Mouse (Mus musculus): Measurements from ENCODE around the gene Cabp1. TPM values are rescaled to one million over a fixed set of nuclear protein-coding genes. Genes with fewer than 3 reads are reported as not detected.

Gene Cabp1
- total RNA-seq (2021) = 1 to 10 TPM; 1.3 to 1.4 TPM
- long read RNA-seq, experiment 1, partial matches to known transcripts = 1 of 1 reads
- long read RNA-seq, experiment 1, other reads (novel, unspliced or antisense) = 0 of 1 reads
- long read RNA-seq, experiment 2 = 0 reads

GRCm38 (mm10) chr5:115193669-115194625 lies at the start of gene Cabp1:
Gene Cabp1 (minus strand): TSS chr5:115194381.
- DNase-seq = no peak
- intact Hi-C loops (cut with DNase I) = no loop called here

DNA sequence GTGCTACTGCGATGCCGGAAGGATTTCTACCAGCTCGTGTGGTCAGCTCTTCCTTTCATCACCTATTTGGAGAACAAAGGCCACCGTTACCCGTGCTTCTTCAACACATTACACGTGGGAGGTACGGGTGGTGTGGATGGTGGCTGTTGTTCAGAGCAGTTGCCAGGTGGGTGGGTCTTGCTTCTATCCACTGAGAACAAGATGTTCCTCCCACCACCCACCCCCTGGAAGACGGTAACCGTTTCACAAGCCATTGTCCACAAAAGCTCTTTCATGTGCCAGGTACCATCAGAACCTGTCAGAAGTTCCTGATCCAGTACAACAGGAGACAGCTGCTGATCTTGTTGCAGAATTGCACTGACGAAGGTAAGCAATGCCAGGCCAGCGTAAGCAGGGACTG lies 46.0 kb upstream of the Cabp1 start:
- intact Hi-C loops (cut with DNase I) = no loop called here
- DNase-seq = no peak

GRCm38 (mm10) chr5:115238729-115239195 lies 44.6 kb upstream of the Cabp1 start:
- DNase-seq = no peak
- intact Hi-C loops (cut with DNase I) = loop anchor here (5.0 to 10.0 kb wide), 3 partner anchors 34 to 264 kb away; partner anchors contain the start of genes Hnf1a and Rnf10

- intact Hi-C loops (cut with DNase I) = loop anchor here (5.0 to 10.0 kb wide), 3 partner anchors 34 to 263 kb away; partner anchors contain the start of genes Hnf1a and Rnf10
- DNase-seq = peak; percentile 87 to 90
Measured at GRCm38 (mm10) chr5:115237803-115238728, 43.9 kb upstream of the Cabp1 start.

GRCm38 (mm10) chr5:115235786-115236263 lies 41.6 kb upstream of the Cabp1 start, which contains the start of gene Pop5:
Gene Pop5 (plus strand): TSS chr5:115235836.
- DNase-seq = peak; percentile 86 to 89
- intact Hi-C loops (cut with DNase I) = loop anchor here (1.0 to 10.0 kb wide), 4 partner anchors 36 to 261 kb away; partner anchors contain the start of genes Hnf1a and Rnf10

DNA sequence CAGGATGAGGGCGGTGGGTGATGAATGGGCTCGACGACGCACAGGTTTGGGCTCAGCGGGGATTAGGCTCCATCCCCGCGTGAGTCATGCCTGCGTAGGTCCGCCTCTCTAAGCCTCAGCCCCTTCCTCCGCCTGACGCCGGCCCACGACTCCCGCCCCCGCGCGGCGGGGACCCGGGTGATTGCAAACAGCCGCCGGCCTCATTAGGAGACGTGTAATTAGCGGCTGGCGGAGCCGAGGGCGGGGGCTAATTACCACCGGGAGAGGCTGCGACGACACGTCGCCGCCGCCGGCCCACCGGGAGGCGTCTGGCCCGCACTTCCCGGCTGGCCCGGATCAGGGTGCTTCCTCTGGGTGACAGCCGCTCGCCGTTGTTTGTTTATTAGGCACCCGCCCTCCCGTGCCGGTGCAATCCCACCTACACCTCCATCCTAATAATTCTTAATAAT lies 41.2 kb upstream of the Cabp1 start:
- DNase-seq = peak; percentile 62 to 65
- intact Hi-C loops (cut with DNase I) = loop anchor here (1.0 to 10.0 kb wide), 4 partner anchors 37 to 261 kb away; partner anchors contain the start of genes Hnf1a and Rnf10

DNA sequence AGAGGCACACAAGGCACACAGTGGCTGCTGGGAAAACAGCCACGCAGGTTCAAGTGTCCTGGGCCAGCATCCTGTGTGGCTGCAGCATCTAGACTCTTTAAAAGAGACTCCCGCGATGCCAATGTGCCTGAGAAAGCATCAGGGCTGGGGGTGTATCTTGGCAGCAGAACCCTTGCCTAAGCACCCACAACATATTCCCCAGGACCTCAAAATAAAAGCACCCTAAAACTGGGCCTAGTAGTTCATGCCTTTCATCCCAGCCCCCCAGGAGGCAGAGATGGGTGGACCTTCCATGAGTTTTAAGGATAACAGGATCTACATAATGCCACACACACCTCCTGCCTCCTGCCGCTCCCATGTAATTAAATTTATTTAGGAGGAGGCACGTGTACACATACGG lies 40.3 kb upstream of the Cabp1 start:
- intact Hi-C loops (cut with DNase I) = loop anchor here (10.0 kb wide), 1 partner anchor 260 kb away; the partner anchor contains the start of gene Hnf1a
- no peak for DNase-seq

DNA sequence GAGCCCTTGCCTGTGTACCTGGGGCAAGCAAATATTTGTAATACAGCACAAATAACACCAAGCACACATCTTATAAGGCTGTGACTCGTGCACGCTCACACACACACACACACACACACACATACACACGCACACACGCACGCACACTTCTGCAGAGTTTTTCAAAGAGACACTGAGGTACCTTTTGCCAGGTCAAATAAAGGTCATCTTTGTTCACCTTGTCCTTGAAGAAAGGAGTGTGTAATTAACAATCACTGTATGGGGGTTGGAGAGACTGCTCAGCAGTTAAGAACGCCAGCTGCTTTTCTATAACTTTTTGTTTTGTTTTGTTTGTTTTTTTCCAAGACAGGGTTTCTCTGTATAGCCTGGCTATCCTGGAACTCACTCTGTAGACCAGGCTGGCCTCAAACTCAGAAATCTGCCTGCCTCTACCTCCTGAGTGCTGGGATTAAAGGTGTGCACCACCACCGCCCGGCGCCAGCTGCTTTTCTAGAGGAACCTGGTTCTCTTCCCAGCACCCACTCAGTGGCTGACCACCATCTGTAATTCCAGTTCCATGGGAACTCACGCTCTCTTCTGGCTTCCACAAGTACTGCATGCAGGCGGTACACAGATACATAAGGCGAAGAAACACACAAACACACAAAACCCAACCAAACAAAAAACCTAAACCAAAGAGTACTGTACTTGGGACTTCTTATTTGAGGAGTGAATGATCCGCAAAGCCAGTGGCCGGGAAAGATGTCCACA lies 39.0 kb upstream of the Cabp1 start:
- intact Hi-C loops (cut with DNase I) = loop anchor here (10.0 kb wide), 1 partner anchor 258 kb away; the partner anchor contains the start of gene Hnf1a
- DNase-seq = no peak

DNA sequence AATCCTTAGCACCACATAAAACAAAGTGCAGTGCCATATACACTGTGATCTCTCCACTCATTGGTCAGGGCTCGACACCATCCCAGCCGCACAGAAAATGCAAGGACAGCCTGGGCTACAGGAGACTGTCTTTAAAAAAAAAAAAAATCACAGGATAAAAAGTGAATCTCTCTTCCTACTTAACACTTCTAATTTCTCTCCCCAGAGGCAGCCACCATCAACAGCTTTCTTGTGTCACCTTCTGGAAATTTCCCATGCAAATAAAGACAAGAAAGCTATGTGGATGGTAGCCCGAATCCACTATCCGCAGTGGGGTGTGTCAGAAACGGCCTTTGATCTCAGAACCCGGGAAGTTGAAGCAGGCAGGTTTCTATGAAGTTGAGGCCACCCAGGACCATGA lies 38.3 kb upstream of the Cabp1 start:
- no peak for DNase-seq
- intact Hi-C loops (cut with DNase I) = loop anchor here (10.0 kb wide), 1 partner anchor 258 kb away; the partner anchor contains the start of gene Hnf1a

- no peak for DNase-seq
- intact Hi-C loops (cut with DNase I) = loop anchor here (10.0 kb wide), 1 partner anchor 257 kb away; the partner anchor contains the start of gene Hnf1a
Measured at GRCm38 (mm10) chr5:115231552-115232120, 37.5 kb upstream of the Cabp1 start.

GRCm38 (mm10) chr5:115230830-115231551 lies 36.8 kb upstream of the Cabp1 start:
- intact Hi-C loops (cut with DNase I) = loop anchor here (10.0 kb wide), 1 partner anchor 256 kb away; the partner anchor contains the start of gene Hnf1a
- peak in 1 of 2 experiments; percentile 35 for DNase-seq

DNA sequence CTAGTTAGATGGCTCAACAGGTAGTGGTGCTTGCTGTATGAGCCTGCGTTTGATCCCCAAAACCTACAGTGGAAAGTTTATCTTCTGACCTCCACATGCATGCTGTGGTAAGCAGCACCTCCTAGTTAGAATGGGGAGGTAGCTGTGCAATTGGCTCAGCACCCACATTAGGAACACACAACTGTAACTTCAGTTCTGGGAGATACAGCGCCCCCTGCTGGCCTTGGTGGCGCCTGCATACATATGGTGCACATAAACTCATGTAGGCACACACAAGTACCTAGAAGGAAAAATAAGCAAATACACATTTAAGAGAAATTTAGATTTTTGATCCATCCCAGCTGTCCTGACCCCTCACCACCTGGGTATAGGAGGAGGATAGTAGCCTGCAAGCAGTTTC lies 28.3 kb upstream of the Cabp1 start:
- intact Hi-C loops (cut with DNase I) = no loop called here
- no peak for DNase-seq

GRCm38 (mm10) chr5:115220931-115221640 lies 26.9 kb upstream of the Cabp1 start:
- DNase-seq = no peak

GRCm38 (mm10) chr5:115217998-115218397 lies 23.8 kb upstream of the Cabp1 start:
- intact Hi-C loops (cut with DNase I) = no loop called here
- no peak for DNase-seq

More at GRCm38 (mm10) chr5:115220931-115221640, 26.9 kb upstream of the Cabp1 start:
- intact Hi-C loops (cut with DNase I) = no loop called here

GRCm38 (mm10) chr5:115215273-115216185 lies 21.3 kb upstream of the Cabp1 start:
- intact Hi-C loops (cut with DNase I) = no loop called here
- DNase-seq = no peak

DNA sequence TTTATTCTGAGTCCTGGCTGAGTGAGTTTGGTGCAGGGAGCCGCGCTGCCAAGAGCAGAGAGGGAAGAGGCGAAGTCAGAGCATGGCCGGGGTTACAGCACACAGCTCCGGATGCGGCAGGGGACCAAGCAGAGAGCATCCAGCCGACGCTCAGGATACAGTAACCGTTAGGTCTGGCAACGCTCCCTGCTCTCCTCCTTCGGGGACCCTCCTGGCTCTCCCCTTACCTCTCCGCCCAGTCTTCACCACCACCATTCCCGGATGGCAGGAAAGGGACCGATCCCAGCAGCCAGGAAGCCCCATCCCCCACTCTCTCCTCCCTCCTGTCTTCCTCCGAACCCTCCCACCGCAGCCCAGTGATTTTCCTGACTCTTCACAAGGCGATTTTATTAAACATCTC lies 20.7 kb upstream of the Cabp1 start:
- DNase-seq = no peak
- intact Hi-C loops (cut with DNase I) = no loop called here
